Mouse (Mus musculus) forebrain, embryonic 10.5 days (tissue): ENCODE results near the gene Fgfr2. TPM values are rescaled to one million over a fixed set of nuclear protein-coding genes. Genes with fewer than 3 reads are reported as not detected.
"Not testable (repeated sequence)": the region's sequence is repeated elsewhere in the genome, so short reads cannot be mapped to it uniquely, and the experiment has no call there.

Experiments
- DNase-seq: peaks from one replicate; pipeline ENCODE4 v3.0.0-alpha.2; 2017; ENCODE audit warnings: low spot score; ENCODE audit errors: extremely low spot score
- H3K27ac ChIP-seq: fragments of 300-500 bp; sonication (generic); 2 replicates; pipeline ENCODE4 v1.5.1; 2016; ENCODE audit warnings: mild to moderate bottlenecking
- H3K27me3 ChIP-seq: fragments of 300-500 bp; sonication (generic); 2 replicates; pipeline ENCODE4 v1.6.1; 2016; ENCODE audit warnings: mild to moderate bottlenecking; ENCODE audit not compliant: poor library complexity, severe bottlenecking
- H3K36me3 ChIP-seq: fragments of 300-500 bp; sonication (generic); replicated peaks from 2 replicates; pipeline ENCODE4 v1.6.1; 2016; ENCODE audit warnings: mild to moderate bottlenecking, moderate library complexity
- H3K4me1 ChIP-seq: fragments of 300-500 bp; sonication (generic); 2 replicates; pipeline ENCODE4 v1.6.1; 2016
- H3K4me3 ChIP-seq: fragments of 300-500 bp; sonication (generic); 2 replicates; pipeline ENCODE4 v1.5.1; 2016; ENCODE audit warnings: mild to moderate bottlenecking, moderate library complexity
- H3K9me3 ChIP-seq: fragments of 300-500 bp; sonication (generic); 2 replicates; pipeline ENCODE4 v1.6.1; 2016; ENCODE audit warnings: mild to moderate bottlenecking, moderate library complexity
- WGBS: fragments of 180-500 bp; shearing (Covaris S2); methylation state at CpG from one replicate; pipeline ENCODE4 v1.1.7; 2016; 5-methylcytosine and 5-hydroxymethylcytosine counted together
- polyA plus RNA-seq: library from polyadenylated mRNA; unstranded; fragments of >200 nt; fragmentation: Nextera tagmentation; extraction: Ambion mirVana; gene quantifications from 2 replicates; pipeline ENCODE4 v1.2.1, GENCODE M21; 2016

Fgfr2 gene
- polyA plus RNA-seq, 1 experiment from 2014 or later, result 55.7 TPM

GRCm38 (mm10) chr7:130677541-130678274 is 2445.4 kb downstream of the Fgfr2 start:
- peaks cover 16% of the 10 kb centered on the region for H3K4me1 ChIP-seq
- peaks cover 35% of the 10 kb centered on the region for H3K36me3 ChIP-seq
- no peak overlapping the region for H3K27ac ChIP-seq
- no peak for DNase-seq
- H3K27me3 ChIP-seq, result no peaks in the 10 kb centered on the region
- H3K9me3 ChIP-seq, result 0 out of 2 replicates have a peak, but pooled peaks cover 4% of the 10 kb centered on the region
- 80% methylated on average over 12 of the region's 12 CpGs for WGBS
- no peak overlapping the region for H3K4me3 ChIP-seq

GRCm38 (mm10) chr7:130676885-130677540 is 2446.1 kb downstream of the Fgfr2 start:
- peaks cover 35% of the 10 kb centered on the region for H3K36me3 ChIP-seq
- H3K4me3 ChIP-seq, result no peak overlapping the region
- no peaks in the 10 kb centered on the region for H3K27me3 ChIP-seq
- H3K27ac ChIP-seq, result no peak overlapping the region
- H3K4me1 ChIP-seq, result peaks cover 16% of the 10 kb centered on the region
- no peak for DNase-seq
- 0 out of 2 replicates have a peak, but pooled peaks cover 4% of the 10 kb centered on the region for H3K9me3 ChIP-seq
- 84% methylated on average over 11 of the region's 11 CpGs for WGBS

GRCm38 (mm10) chr7:130674526-130674925 is 2448.6 kb downstream of the Fgfr2 start:
- peaks cover 32% of the 10 kb centered on the region for H3K36me3 ChIP-seq
- H3K4me1 ChIP-seq, result peaks cover 41% of the 10 kb centered on the region
- no peak for DNase-seq
- H3K27ac ChIP-seq, result 0 out of 2 replicates have a peak overlapping the region, but pooled peaks have one; percentile 51
- WGBS, result 77% methylated on average over 9 of the region's 9 CpGs
- H3K27me3 ChIP-seq, result no peaks in the 10 kb centered on the region
- no peak overlapping the region for H3K4me3 ChIP-seq
- 0 out of 2 replicates have a peak, but pooled peaks cover 4% of the 10 kb centered on the region for H3K9me3 ChIP-seq

GRCm38 (mm10) chr7:130673169-130674033 is 2449.7 kb downstream of the Fgfr2 start:
- peak; percentile 57 for DNase-seq
- H3K27ac ChIP-seq, result peak overlapping the region; percentile 61
- no peak overlapping the region for H3K4me3 ChIP-seq
- peaks cover 28% of the 10 kb centered on the region for H3K36me3 ChIP-seq
- no peaks in the 10 kb centered on the region for H3K27me3 ChIP-seq
- H3K4me1 ChIP-seq, result peaks cover 52% of the 10 kb centered on the region
- 0 out of 2 replicates have a peak, but pooled peaks cover 4% of the 10 kb centered on the region for H3K9me3 ChIP-seq
- WGBS, result 70% methylated on average over 9 of the region's 9 CpGs

GRCm38 (mm10) chr7:130671301-130671700 is 2451.8 kb downstream of the Fgfr2 start:
- H3K27me3 ChIP-seq, result no peaks in the 10 kb centered on the region
- 0 out of 2 replicates have a peak, but pooled peaks cover 3% of the 10 kb centered on the region for H3K9me3 ChIP-seq
- peaks cover 18% of the 10 kb centered on the region for H3K36me3 ChIP-seq
- H3K4me1 ChIP-seq, result peaks cover 58% of the 10 kb centered on the region
- DNase-seq, result no peak
- no peak overlapping the region for H3K4me3 ChIP-seq
- 80% methylated on average over 6 of the region's 6 CpGs for WGBS
- peak overlapping the region; percentile 77; the same call in 1 of the 2 replicates for H3K27ac ChIP-seq

GRCm38 (mm10) chr7:130670358-130670757 is 2452.8 kb downstream of the Fgfr2 start:
- no peaks in the 10 kb centered on the region for H3K27me3 ChIP-seq
- 77% methylated on average over 4 of the region's 4 CpGs for WGBS
- H3K4me3 ChIP-seq, result no peak overlapping the region
- H3K36me3 ChIP-seq, result peaks cover 14% of the 10 kb centered on the region
- peak overlapping the region; percentile 77 for H3K27ac ChIP-seq
- DNase-seq, result no peak
- H3K9me3 ChIP-seq, result no peaks in the 10 kb centered on the region; the same call in 1 of the 2 replicates
- H3K4me1 ChIP-seq, result peaks cover 58% of the 10 kb centered on the region

GRCm38 (mm10) chr7:130669370-130669881 is 2453.7 kb downstream of the Fgfr2 start:
- Histone ChIP-seq H3K27me3 (no peaks in the 10 kb centered on the region), H3K4me3 (no peak overlapping the region), H3K36me3 (peaks cover 14% of the 10 kb centered on the region), H3K27ac (peak overlapping the region; percentile 77), H3K4me1 (peaks cover 55% of the 10 kb centered on the region), H3K9me3 (peaks cover 7% of the 10 kb centered on the region; the same call in 1 of the 2 replicates)
- WGBS, result 84% methylated on average over 8 of the region's 8 CpGs
- no peak for DNase-seq

GRCm38 (mm10) chr7:130668729-130669281 is 2454.3 kb downstream of the Fgfr2 start:
- Histone ChIP-seq H3K9me3 (peaks cover 13% of the 10 kb centered on the region; the same call in 1 of the 2 replicates), H3K4me1 (peaks cover 49% of the 10 kb centered on the region), H3K4me3 (no peak overlapping the region), H3K27me3 (no peaks in the 10 kb centered on the region), H3K36me3 (peaks cover 20% of the 10 kb centered on the region), H3K27ac (peak overlapping the region; percentile 77)
- WGBS, result 75% methylated on average over 7 of the region's 7 CpGs
- DNase-seq, result no peak

- peaks cover 28% of the 10 kb centered on the region for H3K36me3 ChIP-seq
- H3K4me1 ChIP-seq, result peaks cover 42% of the 10 kb centered on the region
- H3K27ac ChIP-seq, H3K4me3 ChIP-seq, DNase-seq, H3K27me3 ChIP-seq: not testable (repeated sequence)
- WGBS, result 66% methylated on average over 1 of the region's 1 CpGs
- peaks cover 20% of the 10 kb centered on the region for H3K9me3 ChIP-seq
These were observed 2455.1 kb downstream of the Fgfr2 start for GRCm38 (mm10) chr7:130668013-130668412.

GRCm38 (mm10) chr7:130665358-130665757 is 2457.8 kb downstream of the Fgfr2 start:
- peaks cover 39% of the 10 kb centered on the region for H3K4me1 ChIP-seq
- peaks cover 20% of the 10 kb centered on the region for H3K9me3 ChIP-seq
- no peaks in the 10 kb centered on the region for H3K27me3 ChIP-seq
- no peak for DNase-seq
- WGBS, result 95% methylated on average over 9 of the region's 9 CpGs
- H3K36me3 ChIP-seq, result peaks cover 30% of the 10 kb centered on the region
- no peak overlapping the region for H3K4me3 ChIP-seq
- no peak overlapping the region for H3K27ac ChIP-seq

- Histone ChIP-seq H3K4me3 (no peak overlapping the region), H3K4me1 (peaks cover 32% of the 10 kb centered on the region), H3K9me3 (peaks cover 20% of the 10 kb centered on the region), H3K27ac (no peak overlapping the region), H3K36me3 (peaks cover 31% of the 10 kb centered on the region), H3K27me3 (no peaks in the 10 kb centered on the region)
- no peak for DNase-seq
- 90% methylated on average over 5 of the region's 5 CpGs for WGBS
These were observed 2458.5 kb downstream of the Fgfr2 start for GRCm38 (mm10) chr7:130664629-130665028.

- H3K4me1 ChIP-seq, result peaks cover 26% of the 10 kb centered on the region
- H3K27me3 ChIP-seq, result no peaks in the 10 kb centered on the region
- H3K27ac ChIP-seq, result no peak overlapping the region
- WGBS, result 92% methylated on average over 5 of the region's 5 CpGs
- H3K4me3 ChIP-seq, result no peak overlapping the region
- peaks cover 20% of the 10 kb centered on the region for H3K9me3 ChIP-seq
- DNase-seq, result no peak
- H3K36me3 ChIP-seq, result peaks cover 33% of the 10 kb centered on the region
These were observed 2459.1 kb downstream of the Fgfr2 start for GRCm38 (mm10) chr7:130664037-130664436.
